Mouse (Mus musculus): Measurements from ENCODE around the gene Rhd. TPM values are rescaled to one million over a fixed set of nuclear protein-coding genes. Genes with fewer than 3 reads are reported as not detected.
A peak's percentile ranks its signal among the peaks of the same experiment; 100 is the strongest.

Gene Rhd
- polyA plus RNA-seq, 1 experiment from 2014 or later, result 1.6 TPM

DNA sequence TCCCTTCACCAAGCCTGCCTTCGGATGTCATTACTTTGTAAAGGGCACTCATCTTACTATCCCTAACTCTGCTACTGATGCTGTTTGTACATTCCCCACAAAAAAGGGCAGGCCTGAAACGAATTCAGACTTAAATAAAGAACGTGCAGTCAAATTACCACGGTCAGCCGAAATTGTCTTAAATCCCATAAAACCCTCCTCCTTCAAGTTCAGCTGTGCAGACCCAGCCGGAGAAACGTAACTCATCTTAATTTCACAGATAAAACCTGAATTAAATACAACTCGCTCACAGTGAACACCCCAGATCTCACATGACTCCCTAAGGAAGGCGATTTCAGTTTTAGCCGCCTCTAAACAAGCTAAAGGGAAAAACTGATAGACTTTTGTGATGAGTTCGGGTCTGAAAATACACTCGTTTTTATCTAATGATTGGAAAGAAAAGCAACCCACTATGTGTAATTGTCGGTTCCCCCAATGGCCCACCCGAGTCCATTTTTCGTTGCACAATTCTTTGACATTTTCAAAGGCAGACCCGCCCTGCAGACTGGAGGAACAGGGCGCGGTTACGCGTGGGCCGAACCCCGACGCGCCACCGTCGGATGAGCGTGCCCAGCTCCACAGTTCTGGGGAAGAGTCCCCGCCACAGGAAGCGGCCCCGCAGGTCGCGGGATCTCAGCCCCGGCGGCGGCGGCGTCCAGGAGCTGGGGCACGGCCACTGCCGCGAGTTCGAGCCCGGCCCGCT lies 50.0 kb downstream of the Rhd start:
- peaks cover 11% of the 10 kb centered on the region for H3K36me3 ChIP-seq
- H3K4me1 ChIP-seq, result peaks cover 21% of the 10 kb centered on the region
- under 1% methylated on average over 43 of the region's 43 CpGs for WGBS
- no peaks in the 10 kb centered on the region for H3K27me3 ChIP-seq (replicated peaks)
- ATAC-seq (ENCODE audit: low FRiP score), result peak; percentile 77
- peak overlapping the region; percentile 91 for H3K27ac ChIP-seq (replicated peaks)
- peak overlapping the region; percentile 97 for H3K4me3 ChIP-seq (replicated peaks)
- H3K9ac ChIP-seq (replicated peaks), result peak overlapping the region; percentile 95
- no peaks in the 10 kb centered on the region for H3K9me3 ChIP-seq (replicated peaks)
- H3K4me2 ChIP-seq, result peak overlapping the region; percentile 71

DNA sequence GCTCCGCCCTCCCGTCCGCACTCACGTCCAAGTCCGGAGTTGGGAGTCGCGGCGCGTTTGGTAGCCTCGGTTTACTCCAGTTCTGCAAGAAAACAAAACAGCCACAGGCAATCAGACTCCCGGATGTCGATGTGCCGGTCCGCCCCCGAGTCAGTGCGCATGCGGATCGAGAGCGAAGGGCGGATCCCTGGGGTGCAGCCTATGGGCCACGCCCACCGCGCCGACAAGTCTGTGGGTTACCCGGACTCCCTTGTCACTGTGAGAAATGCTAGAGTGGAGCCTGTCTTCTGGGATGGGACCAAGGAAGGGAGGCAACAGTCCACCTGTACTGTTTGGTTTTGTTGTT lies 50.5 kb downstream of the Rhd start, which contains the start of gene Tmem50a:
Tmem50a (minus strand) TSS at position 161 of the 346 bp plus-strand sequence.
- H3K27ac ChIP-seq (replicated peaks), result peak within 1 kb of the TSS; percentile 91
- 0 out of 2 replicates have a peak, but pooled peaks cover 8% of the 10 kb centered on the region for H3K36me3 ChIP-seq
- H3K9ac ChIP-seq (replicated peaks), result peak within 1 kb of the TSS; percentile 95
- H3K27me3 ChIP-seq (replicated peaks), result no peaks in the 10 kb centered on the region
- 0% methylated on average over 25 of the region's 25 CpGs for WGBS
- no peaks in the 10 kb centered on the region for H3K9me3 ChIP-seq (replicated peaks)
- peak; percentile 92 for ATAC-seq (ENCODE audit: low FRiP score)
- H3K4me1 ChIP-seq, result peaks cover 21% of the 10 kb centered on the region
- peak within 1 kb of the TSS; percentile 97 for H3K4me3 ChIP-seq (replicated peaks)
- peak within 1 kb of the TSS; percentile 71 for H3K4me2 ChIP-seq

DNA sequence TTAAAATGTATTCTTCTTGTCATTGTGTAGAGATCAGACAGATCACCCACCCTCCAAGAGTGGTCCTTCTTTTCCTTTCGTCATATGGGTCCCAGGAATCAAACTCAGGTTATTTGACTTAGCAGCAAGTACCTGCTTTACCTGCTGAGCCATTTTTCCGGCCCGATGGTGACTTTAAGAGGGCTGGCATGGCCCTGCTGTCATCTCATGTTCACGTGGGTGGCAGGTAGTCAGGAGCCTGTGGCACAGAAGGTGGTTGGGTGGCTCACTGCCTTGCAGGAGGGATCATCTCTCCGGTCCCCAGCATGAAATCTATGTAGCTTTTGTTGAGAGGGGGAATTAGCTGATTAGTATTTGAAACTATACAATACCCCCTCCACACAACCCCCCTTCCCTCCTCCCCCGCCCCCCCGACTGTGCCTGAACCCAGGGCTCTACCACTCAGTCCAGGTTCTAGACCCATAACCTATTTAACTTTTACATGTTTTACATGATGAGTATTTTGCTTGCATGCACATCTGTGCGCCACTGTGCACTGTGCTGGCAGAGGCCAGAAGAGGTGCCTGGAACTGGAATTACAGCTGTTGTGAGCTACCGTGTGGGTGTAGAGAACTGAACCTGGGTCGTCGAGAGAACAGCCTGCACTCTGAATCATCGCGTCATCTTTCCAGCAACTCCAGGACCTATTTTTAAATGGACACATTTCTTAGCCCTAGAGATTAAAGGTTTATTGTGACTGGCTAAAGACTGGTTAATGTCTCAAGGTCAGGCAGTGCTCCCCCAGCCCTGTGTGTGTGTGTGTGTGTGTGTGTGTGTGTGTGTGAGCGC lies 51.1 kb downstream of the Rhd start:
- WGBS, result 60% methylated on average over 14 of the region's 14 CpGs
- peaks cover 21% of the 10 kb centered on the region for H3K4me1 ChIP-seq
- H3K27ac ChIP-seq (replicated peaks), result peak overlapping the region; percentile 91
- peak overlapping the region; percentile 95 for H3K9ac ChIP-seq (replicated peaks)
- H3K4me3 ChIP-seq (replicated peaks), result peak overlapping the region; percentile 97
- ATAC-seq (ENCODE audit: low FRiP score), result peak; percentile 58
- peak overlapping the region; percentile 71 for H3K4me2 ChIP-seq
- no peaks in the 10 kb centered on the region for H3K9me3 ChIP-seq (replicated peaks)
- 0 out of 2 replicates have a peak, but pooled peaks cover 7% of the 10 kb centered on the region for H3K36me3 ChIP-seq
- no peaks in the 10 kb centered on the region for H3K27me3 ChIP-seq (replicated peaks)

DNA sequence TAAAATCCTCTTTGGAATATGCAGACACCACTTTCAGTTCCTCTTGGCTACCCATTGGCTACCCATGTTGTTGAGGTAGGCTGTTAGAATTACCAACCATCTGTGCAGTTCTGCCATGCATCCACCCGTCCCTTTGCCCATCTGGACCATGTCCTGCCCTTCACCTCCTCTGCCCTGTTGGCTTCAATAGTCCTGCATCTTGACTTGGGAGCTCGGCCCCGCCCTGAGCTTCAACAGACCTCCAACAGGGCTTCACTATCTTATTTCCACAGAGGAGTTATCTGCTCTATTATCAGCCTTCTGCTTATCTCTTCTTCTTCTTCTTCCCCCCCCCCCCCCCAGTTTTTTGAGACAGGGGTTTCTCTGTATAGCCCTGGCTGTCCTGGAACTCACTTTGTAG lies 52.9 kb downstream of the Rhd start:
- H3K4me2 ChIP-seq, result no peak overlapping the region
- 74% methylated on average over 3 of the region's 3 CpGs for WGBS
- H3K4me1 ChIP-seq, result peaks cover 23% of the 10 kb centered on the region
- no peak overlapping the region for H3K4me3 ChIP-seq (replicated peaks)
- H3K36me3 ChIP-seq, result no peaks in the 10 kb centered on the region
- ATAC-seq (ENCODE audit: low FRiP score), result no peak
- H3K9me3 ChIP-seq (replicated peaks), result no peaks in the 10 kb centered on the region
- H3K9ac ChIP-seq (replicated peaks), result no peak overlapping the region
- no peaks in the 10 kb centered on the region for H3K27me3 ChIP-seq (replicated peaks)
- no peak overlapping the region for H3K27ac ChIP-seq (replicated peaks)

DNA sequence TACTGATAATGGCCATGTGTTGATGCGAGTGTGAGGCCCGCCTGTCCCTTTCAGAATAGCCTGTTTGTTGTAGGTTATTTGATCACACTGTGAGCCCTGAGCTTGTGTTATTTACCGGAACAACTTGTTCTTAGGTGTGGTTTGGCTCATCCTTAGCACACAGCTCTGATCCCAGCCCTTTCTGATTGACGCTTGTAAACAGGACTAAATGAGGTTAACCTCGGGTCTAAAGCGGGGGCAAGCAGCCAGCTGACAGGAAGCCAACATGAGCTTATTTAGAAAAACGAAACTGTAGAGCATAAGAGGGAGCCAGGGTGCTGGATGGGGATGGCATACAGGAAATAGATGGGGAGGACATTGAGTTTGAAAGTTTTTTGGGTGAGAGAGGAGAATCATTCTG lies 54.0 kb downstream of the Rhd start:
- WGBS, result 73% methylated on average over 7 of the region's 7 CpGs
- Histone ChIP-seq H3K9ac (replicated peaks) (no peak overlapping the region), H3K9me3 (replicated peaks) (no peaks in the 10 kb centered on the region), H3K4me3 (replicated peaks) (no peak overlapping the region), H3K4me1 (peaks cover 24% of the 10 kb centered on the region), H3K27ac (replicated peaks) (no peak overlapping the region), H3K36me3 (no peaks in the 10 kb centered on the region), H3K27me3 (replicated peaks) (no peaks in the 10 kb centered on the region), H3K4me2 (no peak overlapping the region)
- ATAC-seq (ENCODE audit: low FRiP score), result no peak

DNA sequence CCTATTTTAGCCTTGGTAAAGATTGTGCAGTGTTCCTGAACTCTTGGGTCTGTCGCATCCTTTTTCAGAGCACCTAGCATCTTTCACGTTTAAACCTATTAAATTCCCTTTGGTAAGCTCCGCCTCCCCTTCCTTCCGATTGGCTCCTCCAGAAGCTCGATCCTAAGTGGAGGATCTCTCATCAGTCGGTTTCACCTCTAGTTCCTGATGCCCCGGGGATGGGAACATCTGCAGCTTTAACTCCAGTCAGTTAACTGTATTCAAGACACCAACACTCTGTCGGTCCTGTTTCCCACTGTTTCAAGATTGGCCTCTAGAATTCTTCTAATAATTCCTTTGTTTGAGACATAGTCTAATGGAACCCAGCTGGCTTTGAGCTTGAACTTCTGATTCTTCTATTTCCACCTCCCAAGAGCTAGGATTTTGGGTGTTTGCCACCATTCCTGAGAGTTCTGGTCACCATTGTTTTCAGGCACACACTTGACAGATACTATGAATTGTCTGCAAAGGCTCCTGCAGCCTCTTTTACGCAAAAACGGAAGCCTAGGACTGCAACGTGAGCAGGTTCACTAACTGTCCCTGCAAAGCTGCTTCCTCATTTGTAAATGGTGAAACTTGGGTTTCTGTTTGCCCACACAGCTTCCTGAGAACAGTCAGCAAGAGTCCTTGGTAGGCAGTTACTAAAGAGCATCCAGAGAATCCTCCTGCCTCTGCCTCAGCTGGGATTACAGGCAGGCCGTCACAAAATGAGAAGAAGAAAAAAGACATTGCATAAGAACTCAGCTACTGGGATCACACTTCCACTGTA lies 55.6 kb downstream of the Rhd start:
- Histone ChIP-seq H3K36me3 (no peaks in the 10 kb centered on the region), H3K4me3 (replicated peaks) (no peak overlapping the region), H3K9ac (replicated peaks) (no peak overlapping the region), H3K4me1 (peaks cover 20% of the 10 kb centered on the region), H3K27me3 (replicated peaks) (no peaks in the 10 kb centered on the region), H3K4me2 (no peak overlapping the region), H3K9me3 (replicated peaks) (no peaks in the 10 kb centered on the region), H3K27ac (replicated peaks) (no peak overlapping the region)
- 41% methylated on average over 12 of the region's 12 CpGs for WGBS
- ATAC-seq (ENCODE audit: low FRiP score), result no peak

DNA sequence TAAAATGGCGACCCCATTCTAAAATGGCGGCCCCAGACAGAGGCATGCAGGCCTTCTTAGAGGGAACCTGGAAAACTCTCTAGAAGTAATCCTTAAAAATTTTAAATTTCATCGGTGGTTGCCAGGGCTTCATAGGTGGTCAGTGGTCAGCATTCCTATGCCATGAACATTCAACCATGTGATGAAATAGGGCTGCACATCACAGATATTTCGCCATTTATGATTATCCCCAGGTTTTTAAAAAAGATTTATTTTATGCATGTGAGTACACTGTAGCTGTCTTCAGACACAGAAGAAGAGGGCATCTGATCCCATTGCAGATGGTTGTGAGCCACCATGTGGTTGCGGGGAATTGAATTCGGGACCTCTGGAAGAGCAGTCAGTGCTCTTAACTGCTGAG lies 56.3 kb downstream of the Rhd start:
- ATAC-seq (ENCODE audit: low FRiP score), result no peak
- no peak overlapping the region for H3K9ac ChIP-seq (replicated peaks)
- H3K27me3 ChIP-seq (replicated peaks), result no peaks in the 10 kb centered on the region
- H3K4me1 ChIP-seq, result peaks cover 20% of the 10 kb centered on the region
- WGBS, result 95% methylated on average over 6 of the region's 6 CpGs
- no peak overlapping the region for H3K4me3 ChIP-seq (replicated peaks)
- H3K36me3 ChIP-seq, result peaks cover 5% of the 10 kb centered on the region
- no peak overlapping the region for H3K27ac ChIP-seq (replicated peaks)
- H3K4me2 ChIP-seq, result no peak overlapping the region
- no peaks in the 10 kb centered on the region for H3K9me3 ChIP-seq (replicated peaks)

DNA sequence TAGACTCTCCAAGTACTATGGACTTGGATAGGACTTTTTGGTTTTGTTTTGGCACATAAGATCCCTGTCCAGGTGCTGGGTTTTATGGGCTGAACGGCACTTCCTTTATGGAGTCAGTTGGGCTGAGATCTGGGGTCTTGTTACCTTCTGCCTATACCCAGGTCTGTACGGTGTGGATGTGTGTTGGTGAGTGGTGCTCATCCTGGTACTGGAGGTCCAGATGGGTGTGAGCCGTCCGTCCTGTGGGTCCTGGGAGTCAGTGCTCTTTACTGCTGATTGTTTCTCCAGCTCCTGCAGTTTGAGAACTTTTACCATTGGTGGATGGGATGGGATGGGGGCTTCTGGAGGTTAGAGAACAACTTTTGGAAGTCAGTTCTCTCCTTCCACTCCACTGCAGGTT lies 57.4 kb downstream of the Rhd start:
- Histone ChIP-seq H3K9me3 (replicated peaks) (no peaks in the 10 kb centered on the region), H3K27ac (replicated peaks) (no peak overlapping the region), H3K4me1 (peaks cover 28% of the 10 kb centered on the region), H3K4me2 (no peak overlapping the region), H3K4me3 (replicated peaks) (no peak overlapping the region), H3K36me3 (peaks cover 15% of the 10 kb centered on the region), H3K27me3 (replicated peaks) (no peaks in the 10 kb centered on the region), H3K9ac (replicated peaks) (no peak overlapping the region)
- 96% methylated on average over 4 of the region's 4 CpGs for WGBS
- ATAC-seq (ENCODE audit: low FRiP score), result no peak

DNA sequence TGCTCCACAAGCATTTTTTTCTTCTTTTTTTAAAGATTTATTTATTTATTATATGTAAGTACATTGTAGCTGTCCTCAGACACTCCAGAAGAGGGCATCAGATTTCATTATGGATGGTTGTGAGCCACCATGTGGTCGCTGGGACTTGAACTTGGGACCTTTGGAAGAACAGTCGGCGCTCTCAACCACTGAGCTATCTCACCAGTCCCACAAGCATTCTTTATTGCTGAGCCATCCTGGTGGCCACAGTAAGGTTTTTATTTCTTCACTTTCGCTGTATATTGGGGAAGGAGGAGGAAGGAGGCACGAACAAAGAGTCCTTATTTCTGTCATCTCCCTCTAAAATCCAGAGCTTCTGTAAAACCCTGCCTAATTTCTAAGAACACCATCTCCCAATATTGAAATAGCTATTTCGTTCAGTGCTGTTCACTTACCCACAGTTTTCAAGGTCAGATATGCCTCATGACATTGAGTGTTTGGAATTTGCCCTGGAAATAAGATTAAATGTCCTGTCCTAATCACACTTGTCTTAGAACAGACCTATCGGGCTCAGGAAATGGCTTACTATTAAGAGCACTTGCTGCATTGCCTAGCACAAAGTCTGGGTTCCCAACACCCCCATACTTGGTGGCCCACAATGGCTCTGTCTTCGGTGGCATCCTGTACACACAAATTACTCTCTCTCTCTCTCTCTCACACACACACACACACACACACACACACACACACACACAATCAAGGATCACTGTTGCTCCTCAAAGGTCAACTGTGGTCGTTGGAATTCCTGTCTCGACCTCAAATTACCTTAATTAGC lies 58.0 kb downstream of the Rhd start:
- peak overlapping the region; percentile 89 for H3K4me2 ChIP-seq
- ATAC-seq (ENCODE audit: low FRiP score), result no peak
- peak overlapping the region; percentile 99 for H3K4me3 ChIP-seq (replicated peaks)
- H3K4me1 ChIP-seq, result peaks cover 32% of the 10 kb centered on the region
- no peaks in the 10 kb centered on the region for H3K9me3 ChIP-seq (replicated peaks)
- peak overlapping the region; percentile 65 for H3K9ac ChIP-seq (replicated peaks)
- peaks cover 20% of the 10 kb centered on the region for H3K36me3 ChIP-seq
- H3K27ac ChIP-seq (replicated peaks), result peak overlapping the region; percentile 96
- WGBS, result 59% methylated on average over 10 of the region's 10 CpGs
- no peaks in the 10 kb centered on the region for H3K27me3 ChIP-seq (replicated peaks)

DNA sequence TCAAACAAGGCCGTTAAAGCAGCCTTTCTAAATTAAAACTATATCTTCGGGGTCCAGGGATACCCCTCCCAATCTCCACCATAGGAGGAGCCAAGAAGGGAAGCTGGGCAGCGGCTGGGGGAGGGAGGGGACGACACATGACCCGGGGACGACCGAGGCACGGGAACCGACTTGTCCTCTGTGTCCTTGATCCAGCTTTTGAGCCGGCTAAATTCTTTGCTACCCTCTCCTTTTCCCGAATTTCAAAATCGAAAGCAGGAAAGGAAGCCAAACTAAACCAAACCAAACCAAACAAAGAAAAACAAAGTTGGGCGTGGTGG lies 58.5 kb downstream of the Rhd start:
- H3K27me3 ChIP-seq (replicated peaks), result no peaks in the 10 kb centered on the region
- ATAC-seq (ENCODE audit: low FRiP score), result peak; percentile 79
- H3K4me1 ChIP-seq, result peaks cover 32% of the 10 kb centered on the region
- no peaks in the 10 kb centered on the region for H3K9me3 ChIP-seq (replicated peaks)
- H3K4me2 ChIP-seq, result peak overlapping the region; percentile 89
- H3K27ac ChIP-seq (replicated peaks), result peak overlapping the region; percentile 96
- H3K4me3 ChIP-seq (replicated peaks), result peak overlapping the region; percentile 99
- WGBS, result under 1% methylated on average over 13 of the region's 13 CpGs
- H3K36me3 ChIP-seq, result peaks cover 25% of the 10 kb centered on the region
- peak overlapping the region; percentile 65 for H3K9ac ChIP-seq (replicated peaks)

Data from neural tube, embryonic 15.5 days (tissue).